Mouse (Mus musculus) midbrain, embryonic 15.5 days (tissue): Measurements from ENCODE around the gene Srgap1. TPM values are rescaled to one million over a fixed set of nuclear protein-coding genes. Genes with fewer than 3 reads are reported as not detected.
A peak's percentile ranks its signal among the peaks of the same experiment; 100 is the strongest.

ENCODE experiments used
- ATAC-seq: fragments of 200-750 bp; cut with Nextera tagmentation; replicated peaks from 2 replicates; pipeline ENCODE4 v1.8.0; 2017; ENCODE audit warnings: moderate TSS enrichment
- H3K27ac ChIP-seq: fragments of 300-500 bp; sonication (generic); 2 replicates; pipeline ENCODE4 v1.5.1; 2015; ENCODE audit warnings: mild to moderate bottlenecking, inconsistent platforms
- H3K27me3 ChIP-seq: fragments of 300-500 bp; sonication (generic); replicated peaks from 2 replicates; pipeline ENCODE4 v1.6.1; 2015; ENCODE audit warnings: inconsistent platforms
- H3K36me3 ChIP-seq: fragments of 300-500 bp; sonication (generic); replicated peaks from 2 replicates; pipeline ENCODE4 v1.6.1; 2015; ENCODE audit warnings: inconsistent platforms
- H3K4me1 ChIP-seq: fragments of 300-500 bp; sonication (generic); 2 replicates; pipeline ENCODE4 v1.6.1; 2015; ENCODE audit warnings: inconsistent platforms
- H3K4me2 ChIP-seq: fragments of 300-500 bp; sonication (generic); 2 replicates; pipeline ENCODE4 v1.6.1; 2015; ENCODE audit warnings: inconsistent platforms, mild to moderate bottlenecking, moderate library complexity
- H3K4me3 ChIP-seq: fragments of 300-500 bp; sonication (generic); 2 replicates; pipeline ENCODE4 v1.5.1; 2015; ENCODE audit warnings: mild to moderate bottlenecking, inconsistent platforms
- H3K9ac ChIP-seq: fragments of 300-500 bp; sonication (generic); 2 replicates; pipeline ENCODE4 v1.6.1; 2015; ENCODE audit warnings: mild to moderate bottlenecking, inconsistent platforms
- H3K9me3 ChIP-seq: fragments of 300-500 bp; sonication (generic); 2 replicates; pipeline ENCODE4 v1.6.1; 2016; ENCODE audit warnings: inconsistent platforms
- WGBS: fragments of 180-500 bp; shearing (Covaris S2); methylation state at CpG from one replicate; pipeline ENCODE4 v1.1.7; 2015; ENCODE audit warnings: mixed read lengths; 5-methylcytosine and 5-hydroxymethylcytosine counted together
- polyA plus RNA-seq: library from polyadenylated mRNA; unstranded; fragments of >200 nt; fragmentation: Nextera tagmentation; extraction: Ambion mirVana; gene quantifications from 2 replicates; pipeline ENCODE4 v1.2.1, GENCODE M21; 2015

Srgap1 gene
- polyA plus RNA-seq, 1 experiment from 2014 or later = 41.8 TPM

DNA sequence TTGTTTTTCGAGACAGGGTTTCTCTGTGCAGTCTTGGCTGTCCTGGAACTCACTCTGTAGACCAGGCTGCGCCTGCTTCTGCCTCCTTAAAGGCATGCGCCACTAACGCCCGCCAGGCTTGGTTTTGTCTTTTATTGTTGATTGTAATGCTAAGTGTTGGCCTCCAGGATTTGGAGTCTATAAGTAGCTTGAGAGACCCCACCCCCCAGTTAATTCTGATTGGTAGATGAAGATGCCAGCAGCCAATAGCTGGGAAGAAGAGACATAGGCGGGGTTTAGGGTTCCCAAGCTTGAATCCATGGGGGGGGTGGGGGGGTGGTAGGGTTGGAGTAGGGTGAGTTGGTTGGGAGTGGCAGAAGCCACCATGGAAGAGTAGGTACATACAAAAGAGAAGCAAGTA lies 147.4 kb downstream of the Srgap1 start:
- H3K4me3 ChIP-seq = no peak overlapping the region
- H3K9me3 ChIP-seq = no peaks in the 10 kb centered on the region
- H3K36me3 ChIP-seq = no peaks in the 10 kb centered on the region
- H3K27ac ChIP-seq = no peak overlapping the region
- H3K27me3 ChIP-seq = no peaks in the 10 kb centered on the region
- 0 out of 2 replicates have a peak, but pooled peaks cover 5% of the 10 kb centered on the region for H3K4me1 ChIP-seq
- no peak overlapping the region for H3K9ac ChIP-seq
- ATAC-seq = no peak
- 68% methylated on average over 6 of the region's 6 CpGs for WGBS
- H3K4me2 ChIP-seq = no peak overlapping the region

- H3K4me2 ChIP-seq = no peak overlapping the region
- H3K27ac ChIP-seq = no peak overlapping the region
- H3K9ac ChIP-seq = no peak overlapping the region
- no peak overlapping the region for H3K4me3 ChIP-seq
- H3K36me3 ChIP-seq = no peaks in the 10 kb centered on the region
- ATAC-seq = 0 out of 2 replicates have a peak, but pooled peaks have one; percentile 14
- H3K9me3 ChIP-seq = no peaks in the 10 kb centered on the region
- 0 out of 2 replicates have a peak, but pooled peaks cover 9% of the 10 kb centered on the region for H3K4me1 ChIP-seq
- H3K27me3 ChIP-seq = no peaks in the 10 kb centered on the region
- WGBS = 98% methylated on average over 2 of the region's 2 CpGs
Observed at GRCm38 (mm10) chr10:121897835-121898370, 149.2 kb downstream of the Srgap1 start.

GRCm38 (mm10) chr10:121891390-121892067 lies 155.6 kb downstream of the Srgap1 start:
- H3K4me2 ChIP-seq = no peak overlapping the region
- peaks cover 23% of the 10 kb centered on the region for H3K4me1 ChIP-seq
- H3K4me3 ChIP-seq = no peak overlapping the region
- whole genome bisulfite sequencing = 80% methylated on average over 13 of the region's 13 CpGs
- no peaks in the 10 kb centered on the region for H3K36me3 ChIP-seq
- no peaks in the 10 kb centered on the region for H3K27me3 ChIP-seq
- H3K9ac ChIP-seq = no peak overlapping the region
- H3K27ac ChIP-seq = no peak overlapping the region
- H3K9me3 ChIP-seq = no peaks in the 10 kb centered on the region
- no peak for ATAC-seq

GRCm38 (mm10) chr10:121890061-121890460 lies 157.1 kb downstream of the Srgap1 start:
- H3K4me3 ChIP-seq = no peak overlapping the region
- H3K27me3 ChIP-seq = no peaks in the 10 kb centered on the region
- no peak for ATAC-seq
- H3K9ac ChIP-seq = no peak overlapping the region
- peaks cover 38% of the 10 kb centered on the region for H3K4me1 ChIP-seq
- H3K4me2 ChIP-seq = no peak overlapping the region
- no peaks in the 10 kb centered on the region for H3K9me3 ChIP-seq
- H3K27ac ChIP-seq = no peak overlapping the region
- 43% methylated on average over 6 of the region's 6 CpGs for WGBS
- no peaks in the 10 kb centered on the region for H3K36me3 ChIP-seq

GRCm38 (mm10) chr10:121886805-121887204 lies 160.3 kb downstream of the Srgap1 start:
- peaks cover 54% of the 10 kb centered on the region for H3K4me1 ChIP-seq

GRCm38 (mm10) chr10:121885512-121886218 lies 161.4 kb downstream of the Srgap1 start:
- no peaks in the 10 kb centered on the region for H3K36me3 ChIP-seq
- no peaks in the 10 kb centered on the region for H3K9me3 ChIP-seq
- H3K4me2 ChIP-seq = no peak overlapping the region
- H3K4me3 ChIP-seq = no peak overlapping the region
- ATAC-seq = no peak; the same call in 1 of the 2 replicates
- peaks cover 54% of the 10 kb centered on the region for H3K4me1 ChIP-seq
- H3K27me3 ChIP-seq = no peaks in the 10 kb centered on the region
- WGBS = 11% methylated on average over 9 of the region's 9 CpGs
- H3K27ac ChIP-seq = peak overlapping the region; percentile 55
- H3K9ac ChIP-seq = no peak overlapping the region

More at GRCm38 (mm10) chr10:121886805-121887204, 160.3 kb downstream of the Srgap1 start:
- no peak overlapping the region for H3K4me3 ChIP-seq
- ATAC-seq = peak; percentile 43
- no peak overlapping the region for H3K9ac ChIP-seq
- no peaks in the 10 kb centered on the region for H3K9me3 ChIP-seq
- no peak overlapping the region for H3K4me2 ChIP-seq
- peak overlapping the region; percentile 55 for H3K27ac ChIP-seq
- H3K36me3 ChIP-seq = no peaks in the 10 kb centered on the region
- H3K27me3 ChIP-seq = no peaks in the 10 kb centered on the region
- 15% methylated on average over 6 of the region's 6 CpGs for WGBS

DNA sequence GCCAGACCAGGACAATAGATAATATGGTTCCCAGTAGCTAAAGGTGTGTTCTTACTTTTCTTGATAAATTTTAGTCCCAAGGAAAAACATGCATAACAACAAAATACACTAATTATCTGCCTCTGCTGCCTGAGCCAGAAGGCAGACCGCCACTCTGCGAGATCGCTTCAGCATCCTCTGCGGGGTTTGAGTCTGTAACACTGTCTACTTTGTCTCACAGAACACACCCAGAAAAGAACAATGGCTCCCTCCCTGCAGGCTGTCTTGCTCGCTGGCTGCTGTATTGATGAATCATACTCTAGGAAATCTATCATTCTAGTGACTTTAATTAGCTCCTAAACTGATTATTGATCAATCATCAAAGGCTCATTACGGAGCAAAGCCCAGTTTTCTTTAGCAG lies 164.7 kb downstream of the Srgap1 start:
- H3K9me3 ChIP-seq = no peaks in the 10 kb centered on the region
- H3K4me1 ChIP-seq = peaks cover 44% of the 10 kb centered on the region
- H3K4me3 ChIP-seq = no peak overlapping the region
- H3K27me3 ChIP-seq = no peaks in the 10 kb centered on the region
- H3K27ac ChIP-seq = peak overlapping the region; percentile 70
- H3K4me2 ChIP-seq = no peak overlapping the region; the same call in 1 of the 2 replicates
- H3K9ac ChIP-seq = peak overlapping the region; percentile 15; the same call in 1 of the 2 replicates
- WGBS = 6% methylated on average over 6 of the region's 6 CpGs
- H3K36me3 ChIP-seq = no peaks in the 10 kb centered on the region
- no peak for ATAC-seq

DNA sequence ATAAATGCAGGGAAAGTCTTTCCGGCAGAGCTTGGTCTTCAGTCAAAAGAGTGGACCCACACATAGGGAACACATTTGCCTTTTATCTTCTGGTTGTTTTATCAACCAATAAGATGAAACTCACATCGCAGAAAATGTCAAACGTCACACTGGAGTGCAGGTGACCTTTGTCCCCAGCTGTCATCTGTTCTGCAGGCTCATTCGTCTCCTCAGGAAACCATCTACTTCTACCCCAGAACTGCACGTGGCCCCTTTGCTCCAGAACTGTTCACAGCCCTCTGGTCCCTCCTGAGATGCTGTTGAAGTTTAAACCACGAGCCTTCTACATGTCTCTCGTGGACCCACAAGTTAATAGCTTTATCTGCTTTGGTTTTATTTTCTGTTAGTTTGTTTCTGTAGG lies 168.3 kb downstream of the Srgap1 start:
- no peaks in the 10 kb centered on the region for H3K36me3 ChIP-seq
- no peak overlapping the region for H3K4me3 ChIP-seq
- no peaks in the 10 kb centered on the region for H3K27me3 ChIP-seq
- no peak for ATAC-seq
- H3K27ac ChIP-seq = no peak overlapping the region
- H3K9ac ChIP-seq = no peak overlapping the region
- WGBS = 59% methylated on average over 7 of the region's 7 CpGs
- peaks cover 20% of the 10 kb centered on the region for H3K4me1 ChIP-seq
- no peaks in the 10 kb centered on the region for H3K9me3 ChIP-seq
- H3K4me2 ChIP-seq = no peak overlapping the region

DNA sequence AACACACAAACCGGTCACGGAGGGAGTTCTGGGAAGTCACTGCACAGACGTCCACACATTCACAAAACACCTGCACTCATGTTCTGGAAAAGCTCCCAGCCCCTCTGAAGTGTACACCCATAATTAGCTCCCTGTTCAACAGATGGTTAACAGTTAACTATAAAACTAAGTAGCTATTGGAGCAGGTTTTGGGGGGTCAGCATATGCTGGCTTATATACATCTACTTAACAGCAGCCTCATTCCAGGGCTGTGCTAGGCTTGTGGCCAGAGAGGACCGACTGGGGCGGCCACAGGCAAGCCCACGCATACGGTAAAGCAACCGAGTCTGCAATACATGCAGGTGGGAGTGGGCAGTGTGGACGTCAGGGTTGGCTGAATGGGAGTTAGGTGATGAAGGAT lies 169.2 kb downstream of the Srgap1 start:
- Histone ChIP-seq H3K9me3 (no peaks in the 10 kb centered on the region), H3K27ac (no peak overlapping the region), H3K4me2 (no peak overlapping the region), H3K27me3 (no peaks in the 10 kb centered on the region), H3K4me3 (no peak overlapping the region), H3K36me3 (no peaks in the 10 kb centered on the region), H3K9ac (no peak overlapping the region), H3K4me1 (peaks cover 27% of the 10 kb centered on the region)
- WGBS = 84% methylated on average over 9 of the region's 9 CpGs
- ATAC-seq = no peak

GRCm38 (mm10) chr10:121873063-121873489 lies 174.0 kb downstream of the Srgap1 start:
- no peak overlapping the region for H3K4me3 ChIP-seq
- peak overlapping the region; percentile 62 for H3K27ac ChIP-seq
- H3K4me1 ChIP-seq = peaks cover 20% of the 10 kb centered on the region
- H3K36me3 ChIP-seq = 0 out of 2 replicates have a peak, but pooled peaks cover 14% of the 10 kb centered on the region
- H3K4me2 ChIP-seq = no peak overlapping the region
- H3K27me3 ChIP-seq = no peaks in the 10 kb centered on the region
- no peak overlapping the region for H3K9ac ChIP-seq
- no peak for ATAC-seq
- H3K9me3 ChIP-seq = no peaks in the 10 kb centered on the region
- 60% methylated on average over 4 of the region's 4 CpGs for WGBS

GRCm38 (mm10) chr10:121869941-121870340 lies 177.2 kb downstream of the Srgap1 start:
- Histone ChIP-seq H3K4me1 (peaks cover 20% of the 10 kb centered on the region), H3K27me3 (no peaks in the 10 kb centered on the region), H3K27ac (no peak overlapping the region), H3K36me3 (0 out of 2 replicates have a peak, but pooled peaks cover 14% of the 10 kb centered on the region), H3K4me2 (no peak overlapping the region), H3K9me3 (no peaks in the 10 kb centered on the region), H3K9ac (no peak overlapping the region), H3K4me3 (no peak overlapping the region)
- ATAC-seq = no peak
- WGBS = 59% methylated on average over 8 of the region's 8 CpGs

DNA sequence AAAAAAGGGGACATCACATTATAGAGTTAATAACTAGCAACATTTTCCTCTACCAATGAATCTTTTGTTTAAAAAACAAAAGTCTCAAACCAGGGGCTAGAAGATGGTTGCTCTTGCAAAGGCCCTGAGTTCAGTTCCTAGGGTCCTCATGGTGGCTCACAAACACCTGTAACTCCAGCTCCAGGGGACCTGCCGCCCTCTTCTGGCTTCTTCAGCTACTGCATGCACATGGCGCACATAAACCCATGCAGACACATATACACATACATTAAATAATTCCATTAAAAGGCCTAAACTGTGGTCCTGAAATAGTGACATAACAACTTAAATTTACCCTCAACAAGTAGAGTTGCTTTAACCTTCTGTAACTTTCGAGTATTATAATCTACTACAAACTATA lies 178.9 kb downstream of the Srgap1 start:
- ATAC-seq = no peak
- 98% methylated on average over 3 of the region's 3 CpGs for WGBS

More for the DNA sequence above, 178.9 kb downstream of the Srgap1 start:
- no peak overlapping the region for H3K27ac ChIP-seq
- no peak overlapping the region for H3K4me3 ChIP-seq
- H3K27me3 ChIP-seq = no peaks in the 10 kb centered on the region
- H3K9ac ChIP-seq = no peak overlapping the region
- H3K4me1 ChIP-seq = peaks cover 9% of the 10 kb centered on the region
- H3K9me3 ChIP-seq = no peaks in the 10 kb centered on the region
- H3K4me2 ChIP-seq = no peak overlapping the region
- 0 out of 2 replicates have a peak, but pooled peaks cover 14% of the 10 kb centered on the region for H3K36me3 ChIP-seq
